Mouse (Mus musculus): ENCODE data around the gene Edem3. TPM values are rescaled to one million over a fixed set of nuclear protein-coding genes. Genes with fewer than 3 reads are reported as not detected.

Gene Edem3
- total RNA-seq, 2 experiments from 2014 or later, result 21.8 to 24.2 TPM

Other genes with a start within 250 kb of the Edem3 start
- gene Fam129a, start 184.2 kb upstream of the Edem3 start, total RNA-seq (2021), result 10 to 100 TPM; 37.7 to 39.9 TPM